Mouse (Mus musculus) cerebellum, adult 2 months (tissue): ENCODE results near the gene Nosip.

ENCODE experiments used
- CTCF ChIP-seq: fragments of 200-500 bp; IDR thresholded peaks from 2 replicates; pipeline ENCODE4 v1.5.1; 2011; ENCODE audit warnings: low read depth, mild to moderate bottlenecking, control low read depth, low read length, moderate library complexity, borderline replicate concordance; ENCODE audit not compliant: insufficient read depth
- POLR2A ChIP-seq: fragments of 200-500 bp; IDR thresholded peaks from 2 replicates; pipeline ENCODE4 v1.6.1; 2011; ENCODE audit warnings: low read length, control low read depth, borderline replicate concordance; ENCODE audit not compliant: insufficient read depth

- TF ChIP-seq CTCF = no peak
- no peak for TF ChIP-seq POLR2A
Measured at GRCm38 (mm10) chr7:45098541-45099240, 36.5 kb downstream of the Nosip start.
